Mouse (Mus musculus): ENCODE data around the gene Selenom. TPM values are rescaled to one million over a fixed set of nuclear protein-coding genes. Genes with fewer than 3 reads are reported as not detected.

Gene Selenom
- polyA plus RNA-seq, 1 experiment, result 889 TPM

- 73% methylated on average over 2 of the region's 2 CpGs for WGBS
- no peak for DNase-seq
- TF ChIP-seq POLR2A (IDR thresholded peaks at IDR 0.05; ENCODE audit: borderline replicate concordance, insufficient read depth, low read length) (no peak), CTCF (IDR thresholded peaks at IDR 0.05; ENCODE audit: borderline replicate concordance, insufficient read depth, low read depth, low read length) (no peak)
- no peak overlapping the region for H3K27ac ChIP-seq (ENCODE audit: insufficient read depth, low read length)
- H3K4me1 ChIP-seq (ENCODE audit: control insufficient read depth, insufficient read depth, low read length), result no peaks in the 10 kb centered on the region
- H3K27me3 ChIP-seq (ENCODE audit: control insufficient read depth, insufficient read depth, low read length), result no peaks in the 10 kb centered on the region
- H3K4me3 ChIP-seq (replicated peaks; ENCODE audit: insufficient read depth, low read depth, low read length), result no peak overlapping the region
These were observed 32.6 kb downstream of the Selenom start for GRCm38 (mm10) chr11:3547047-3547446.

DNA sequence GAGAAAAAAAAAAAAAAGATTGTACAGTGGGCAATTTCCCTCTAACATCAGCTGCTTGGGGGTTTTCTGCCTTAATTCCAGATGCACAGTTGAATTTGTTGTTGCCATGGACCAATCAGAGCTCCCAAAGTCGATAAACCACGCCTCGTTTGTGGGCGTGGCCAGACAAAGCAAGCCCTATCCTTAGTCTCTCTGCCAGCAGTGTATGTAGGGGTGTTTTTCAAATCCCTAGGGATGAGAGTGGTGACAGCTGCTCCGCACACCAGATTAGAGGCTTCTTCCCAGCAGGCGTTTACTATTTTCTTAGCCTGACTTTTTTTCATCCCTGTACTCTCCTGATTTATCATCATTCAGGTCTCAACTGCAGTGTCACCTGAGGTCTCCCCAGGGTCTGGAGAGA is 33.5 kb downstream of the Selenom start:
- no peak for DNase-seq
- WGBS, result 38% methylated on average over 6 of the region's 6 CpGs

GRCm38 (mm10) chr11:3548564-3549295 is 34.2 kb downstream of the Selenom start:
- Histone ChIP-seq H3K4me3 (replicated peaks; ENCODE audit: insufficient read depth, low read depth, low read length) (no peak overlapping the region), H3K27ac (ENCODE audit: insufficient read depth, low read length) (no peak overlapping the region), H3K4me1 (ENCODE audit: control insufficient read depth, insufficient read depth, low read length) (no peaks in the 10 kb centered on the region), H3K27me3 (ENCODE audit: control insufficient read depth, insufficient read depth, low read length) (no peaks in the 10 kb centered on the region)
- WGBS, result 67% methylated on average over 3 of the region's 3 CpGs
- TF ChIP-seq CTCF (IDR thresholded peaks at IDR 0.05; ENCODE audit: borderline replicate concordance, insufficient read depth, low read depth, low read length) (no peak), POLR2A (IDR thresholded peaks at IDR 0.05; ENCODE audit: borderline replicate concordance, insufficient read depth, low read length) (no peak)
- DNase-seq, result no peak

More for the DNA sequence above, 33.5 kb downstream of the Selenom start:
- TF ChIP-seq CTCF (IDR thresholded peaks at IDR 0.05; ENCODE audit: borderline replicate concordance, insufficient read depth, low read depth, low read length) (no peak), POLR2A (IDR thresholded peaks at IDR 0.05; ENCODE audit: borderline replicate concordance, insufficient read depth, low read length) (no peak)
- Histone ChIP-seq H3K27ac (ENCODE audit: insufficient read depth, low read length) (no peak overlapping the region), H3K4me1 (ENCODE audit: control insufficient read depth, insufficient read depth, low read length) (no peaks in the 10 kb centered on the region), H3K4me3 (replicated peaks; ENCODE audit: insufficient read depth, low read depth, low read length) (no peak overlapping the region), H3K27me3 (ENCODE audit: control insufficient read depth, insufficient read depth, low read length) (no peaks in the 10 kb centered on the region)

DNA sequence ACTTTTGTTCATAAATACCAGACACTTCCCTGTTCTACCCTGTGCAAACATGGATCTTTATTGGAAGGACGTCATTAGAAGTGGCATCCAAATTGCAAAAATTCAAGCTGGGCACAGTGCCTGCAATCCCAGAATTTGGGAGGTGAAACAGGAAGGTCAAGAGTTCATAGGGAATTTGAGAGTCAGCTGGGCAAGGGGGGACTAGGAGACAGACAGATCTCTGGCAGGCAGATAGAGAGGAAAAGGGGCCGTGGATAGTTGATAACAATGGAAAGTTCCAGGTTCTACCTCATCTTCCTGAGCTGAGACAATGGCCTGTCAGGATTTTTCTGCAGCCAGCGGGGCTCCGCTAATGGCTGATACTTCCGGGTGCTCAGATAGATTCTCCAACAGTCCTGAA is 35.3 kb downstream of the Selenom start:
- TF ChIP-seq POLR2A (IDR thresholded peaks at IDR 0.05; ENCODE audit: borderline replicate concordance, insufficient read depth, low read length), result no peak
- TF ChIP-seq CTCF (IDR thresholded peaks at IDR 0.05; ENCODE audit: borderline replicate concordance, insufficient read depth, low read depth, low read length), result no peak
- Histone ChIP-seq H3K4me1 (ENCODE audit: control insufficient read depth, insufficient read depth, low read length) (no peaks in the 10 kb centered on the region), H3K27me3 (ENCODE audit: control insufficient read depth, insufficient read depth, low read length) (no peaks in the 10 kb centered on the region), H3K27ac (ENCODE audit: insufficient read depth, low read length) (no peak overlapping the region), H3K4me3 (replicated peaks; ENCODE audit: insufficient read depth, low read depth, low read length) (no peak overlapping the region)
- 70% methylated on average over 5 of the region's 5 CpGs for WGBS
- no peak for DNase-seq

DNA sequence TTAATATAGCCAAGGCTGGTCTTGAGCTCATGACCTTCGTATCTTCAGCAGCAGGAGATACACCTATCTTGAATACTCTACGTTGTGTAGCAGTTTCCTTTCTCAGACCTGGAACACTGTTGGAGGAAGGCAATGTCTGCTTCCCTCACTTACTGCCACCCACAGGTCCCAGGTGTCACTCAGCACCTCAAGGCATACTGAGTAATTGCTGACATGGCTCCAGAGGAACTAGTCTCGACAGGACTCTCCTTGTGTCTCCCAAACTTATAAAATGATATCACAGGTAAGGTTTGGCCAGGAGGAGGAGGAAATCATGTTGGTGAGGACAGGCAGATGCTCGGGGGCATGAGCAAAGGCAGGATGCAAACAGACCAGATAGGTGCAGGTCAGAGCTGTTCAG is 40.5 kb downstream of the Selenom start:
- H3K27me3 ChIP-seq (ENCODE audit: control insufficient read depth, insufficient read depth, low read length), result no peaks in the 10 kb centered on the region
- H3K27ac ChIP-seq (ENCODE audit: insufficient read depth, low read length), result no peak overlapping the region
- no peak for DNase-seq
- WGBS, result 83% methylated on average over 4 of the region's 4 CpGs
- TF ChIP-seq POLR2A (IDR thresholded peaks at IDR 0.05; ENCODE audit: borderline replicate concordance, insufficient read depth, low read length) (no peak), CTCF (IDR thresholded peaks at IDR 0.05; ENCODE audit: borderline replicate concordance, insufficient read depth, low read depth, low read length) (no peak)
- H3K4me1 ChIP-seq (ENCODE audit: control insufficient read depth, insufficient read depth, low read length), result no peaks in the 10 kb centered on the region
- no peak overlapping the region for H3K4me3 ChIP-seq (replicated peaks; ENCODE audit: insufficient read depth, low read depth, low read length)

DNA sequence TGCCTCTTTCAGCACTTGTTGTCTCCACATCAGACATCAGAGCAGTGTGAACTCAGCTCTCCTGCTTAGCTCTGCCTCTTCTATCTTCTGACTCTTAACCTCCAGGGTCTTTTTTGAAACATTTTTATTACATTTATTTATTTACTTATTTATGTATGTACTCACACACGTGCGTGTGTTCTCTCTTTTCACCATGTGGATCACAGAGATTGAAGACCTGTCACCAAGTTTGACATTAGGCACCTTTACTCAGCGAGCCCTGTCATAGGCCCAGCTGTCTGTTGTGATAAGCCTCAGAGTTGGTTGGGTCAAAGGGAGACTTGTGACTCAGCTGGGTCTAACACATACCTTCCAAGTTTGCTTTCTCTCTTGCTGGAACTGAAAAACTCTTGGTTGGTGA is 43.4 kb downstream of the Selenom start:
- Histone ChIP-seq H3K27me3 (ENCODE audit: control insufficient read depth, insufficient read depth, low read length) (no peaks in the 10 kb centered on the region), H3K4me1 (ENCODE audit: control insufficient read depth, insufficient read depth, low read length) (no peaks in the 10 kb centered on the region), H3K4me3 (replicated peaks; ENCODE audit: insufficient read depth, low read depth, low read length) (no peak overlapping the region), H3K27ac (ENCODE audit: insufficient read depth, low read length) (no peak overlapping the region)
- TF ChIP-seq POLR2A (IDR thresholded peaks at IDR 0.05; ENCODE audit: borderline replicate concordance, insufficient read depth, low read length) (no peak), CTCF (IDR thresholded peaks at IDR 0.05; ENCODE audit: borderline replicate concordance, insufficient read depth, low read depth, low read length) (no peak)
- DNase-seq, result no peak
- WGBS, result 82% methylated on average over 3 of the region's 3 CpGs

DNA sequence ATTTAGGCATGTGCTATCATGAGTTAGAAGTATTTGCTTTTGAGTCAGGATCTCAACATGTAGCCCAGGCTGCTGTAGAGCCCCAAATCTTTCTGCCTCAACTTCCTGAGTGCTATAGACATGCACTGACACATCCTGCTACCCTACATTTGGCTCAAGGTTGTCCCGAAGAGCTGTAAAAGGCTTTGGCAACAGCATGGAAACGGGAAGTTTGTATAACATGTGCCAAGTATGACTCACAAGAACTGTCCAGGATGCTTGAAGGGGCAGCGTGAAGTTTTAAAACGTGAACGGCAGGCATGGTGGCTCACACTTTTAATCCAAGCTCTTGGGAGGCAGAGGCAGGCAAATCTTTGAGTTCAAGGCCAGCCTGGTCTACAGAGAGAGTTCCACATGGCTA is 45.7 kb downstream of the Selenom start:
- Histone ChIP-seq H3K27ac (ENCODE audit: insufficient read depth, low read length) (no peak overlapping the region), H3K27me3 (ENCODE audit: control insufficient read depth, insufficient read depth, low read length) (no peaks in the 10 kb centered on the region), H3K4me3 (replicated peaks; ENCODE audit: insufficient read depth, low read depth, low read length) (no peak overlapping the region), H3K4me1 (ENCODE audit: control insufficient read depth, insufficient read depth, low read length) (no peaks in the 10 kb centered on the region)
- 26% methylated on average over 5 of the region's 5 CpGs for WGBS
- TF ChIP-seq POLR2A (IDR thresholded peaks at IDR 0.05; ENCODE audit: borderline replicate concordance, insufficient read depth, low read length) (no peak), CTCF (IDR thresholded peaks at IDR 0.05; ENCODE audit: borderline replicate concordance, insufficient read depth, low read depth, low read length) (no peak)
- no peak for DNase-seq

DNA sequence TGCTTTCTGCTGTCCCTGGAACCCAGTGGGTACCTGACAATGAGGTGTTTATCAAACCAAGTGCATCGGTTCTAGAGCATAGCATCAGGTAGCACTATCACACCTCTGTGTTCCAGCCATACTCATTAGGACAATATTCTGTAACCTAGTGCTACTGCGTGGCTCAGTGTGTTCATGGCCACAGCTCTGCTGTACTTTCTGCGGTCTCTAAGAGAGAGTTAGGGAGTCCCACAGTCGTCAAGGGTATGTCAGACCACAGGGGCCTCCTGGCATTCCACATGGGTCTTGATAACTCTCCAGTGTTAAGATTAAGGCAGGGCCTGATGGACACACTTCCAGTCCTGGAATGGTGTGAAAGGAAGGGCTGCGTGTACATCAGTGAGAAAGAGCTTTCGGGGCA is 49.4 kb downstream of the Selenom start:
- no peak for TF ChIP-seq POLR2A (IDR thresholded peaks at IDR 0.05; ENCODE audit: borderline replicate concordance, insufficient read depth, low read length)
- no peak for TF ChIP-seq CTCF (IDR thresholded peaks at IDR 0.05; ENCODE audit: borderline replicate concordance, insufficient read depth, low read depth, low read length)
- no peaks in the 10 kb centered on the region for H3K27me3 ChIP-seq (ENCODE audit: control insufficient read depth, insufficient read depth, low read length)
- H3K27ac ChIP-seq (ENCODE audit: insufficient read depth, low read length), result no peak overlapping the region
- no peaks in the 10 kb centered on the region for H3K4me1 ChIP-seq (ENCODE audit: control insufficient read depth, insufficient read depth, low read length)
- 90% methylated on average over 6 of the region's 6 CpGs for WGBS
- no peak overlapping the region for H3K4me3 ChIP-seq (replicated peaks; ENCODE audit: insufficient read depth, low read depth, low read length)
- DNase-seq, result no peak
